Mouse (Mus musculus) granulocyte monocyte progenitor cell, adult 5-6 weeks (primary cell): ENCODE data around the gene Zfp110. TPM values are rescaled to one million over a fixed set of nuclear protein-coding genes. Genes with fewer than 3 reads are reported as not detected.

Experiments used
- ATAC-seq: replicated peaks from 2 replicates; pipeline ENCODE4 v1.8.0; 2016; ENCODE audit warnings: mild to moderate bottlenecking, moderate TSS enrichment, inconsistent platforms; ENCODE audit not compliant: poor library complexity, severe bottlenecking
- total RNA-seq, 2 experiments: library from RNA; stranded (forward) in 1 of 2; stranded (reverse) in 1 of 2; fragments of 200-712, 200-1000 nt in 1 of 2; fragments of >200 nt in 1 of 2; fragmentation: Nextera tagmentation in 1 of 2; gene quantifications; 2 replicates each; pipeline ENCODE4 v1.2.3; 2014 to 2017

Gene Zfp110
- total RNA-seq, 2 experiments from 2014 or later: 34.8 to 38.2 TPM

GRCm38 (mm10) chr7:12891334-12891733, 56.8 kb downstream of the Zfp110 start:
- ATAC-seq: 0 out of 2 replicates have a peak, but pooled peaks have one; percentile 20

GRCm38 (mm10) chr7:12897655-12898410, 63.3 kb downstream of the Zfp110 start, which contains the start of gene Zscan22:
Gene Zscan22 (plus strand): TSS chr7:12897815.
- peak; percentile 100 for ATAC-seq

Other genes starting within 250 kb of the Zfp110 start
- gene Vmn2r53, start 226.0 kb upstream of the Zfp110 start, total RNA-seq (2014; fragmentation: Nextera tagmentation): not detected in 2 replicates
- not detected in 2 replicates for gene Vmn2r53, start 226.0 kb upstream of the Zfp110 start, total RNA-seq (2017)
- gene Vmn2r54, start 194.4 kb upstream of the Zfp110 start, total RNA-seq (2014; fragmentation: Nextera tagmentation): not detected in 2 replicates
- gene Vmn2r54, start 194.4 kb upstream of the Zfp110 start, total RNA-seq (2017): not detected in 2 replicates
- gene Vmn2r55, start 149.8 kb upstream of the Zfp110 start, total RNA-seq (2014; fragmentation: Nextera tagmentation): not detected in 2 replicates
- not detected in 2 replicates for gene Vmn2r55, start 149.8 kb upstream of the Zfp110 start, total RNA-seq (2017)
- gene Vmn2r56, start 99.8 kb upstream of the Zfp110 start, total RNA-seq (2014; fragmentation: Nextera tagmentation): not detected in 2 replicates
- not detected in 2 replicates for gene Vmn2r56, start 99.8 kb upstream of the Zfp110 start, total RNA-seq (2017)
- 0.26 and 3.4 TPM in 2 replicates for gene Zscan18, start 31.1 kb upstream of the Zfp110 start, total RNA-seq (2014; fragmentation: Nextera tagmentation)
- gene Zscan18, start 31.1 kb upstream of the Zfp110 start, total RNA-seq (2017): 1.6 and 3.3 TPM in 2 replicates
- 9.1 and 16.6 TPM in 2 replicates for gene Zfp329, start 15.9 kb upstream of the Zfp110 start, total RNA-seq (2014; fragmentation: Nextera tagmentation)
- gene Zfp329, start 15.9 kb upstream of the Zfp110 start, total RNA-seq (2017): 6.7 and 8.3 TPM in 2 replicates
- 3.4 and 3.6 TPM in 2 replicates for gene Zfp128, start 46.4 kb downstream of the Zfp110 start, total RNA-seq (2014; fragmentation: Nextera tagmentation)
- 2.5 and 3.1 TPM in 2 replicates for gene Zfp128, start 46.4 kb downstream of the Zfp110 start, total RNA-seq (2017)
- gene Zscan22, start 63.1 kb downstream of the Zfp110 start, total RNA-seq (2014; fragmentation: Nextera tagmentation): 26.6 and 32.4 TPM in 2 replicates
- gene Zscan22, start 63.1 kb downstream of the Zfp110 start, total RNA-seq (2017): 4.8 and 8.1 TPM in 2 replicates
- gene Rps5, start 87.5 kb downstream of the Zfp110 start, total RNA-seq (2014; fragmentation: Nextera tagmentation): 2,621 and 2,837 TPM in 2 replicates
- gene Rps5, start 87.5 kb downstream of the Zfp110 start, total RNA-seq (2017): 1,142 and 1,421 TPM in 2 replicates
- gene Rnf225, start 92.7 kb downstream of the Zfp110 start, total RNA-seq (2014; fragmentation: Nextera tagmentation): 0.92 and 0.95 TPM in 2 replicates
- 0.26 and 0.88 TPM in 2 replicates for gene Rnf225, start 92.7 kb downstream of the Zfp110 start, total RNA-seq (2017)
- gene Zfp324, start 131.1 kb downstream of the Zfp110 start, total RNA-seq (2014; fragmentation: Nextera tagmentation): 5.9 and 8.6 TPM in 2 replicates
- 7.6 and 7.8 TPM in 2 replicates for gene Zfp324, start 131.1 kb downstream of the Zfp110 start, total RNA-seq (2017)
- 5.4 and 9.5 TPM in 2 replicates for gene Zfp446, start 143.1 kb downstream of the Zfp110 start, total RNA-seq (2014; fragmentation: Nextera tagmentation)
- gene Zfp446, start 143.1 kb downstream of the Zfp110 start, total RNA-seq (2017): 3.0 and 4.0 TPM in 2 replicates
- gene Slc27a5, start 163.4 kb downstream of the Zfp110 start, total RNA-seq (2014; fragmentation: Nextera tagmentation): not detected in 2 replicates
- not detected in 2 replicates for gene Slc27a5, start 163.4 kb downstream of the Zfp110 start, total RNA-seq (2017)
- gene Trim28, start 164.4 kb downstream of the Zfp110 start, total RNA-seq (2014; fragmentation: Nextera tagmentation): 599 and 728 TPM in 2 replicates
- 489 and 493 TPM in 2 replicates for gene Trim28, start 164.4 kb downstream of the Zfp110 start, total RNA-seq (2017)
- gene Zbtb45, start 175.3 kb downstream of the Zfp110 start, total RNA-seq (2014; fragmentation: Nextera tagmentation): 8.5 and 19.8 TPM in 2 replicates
- gene Zbtb45, start 175.3 kb downstream of the Zfp110 start, total RNA-seq (2017): 4.9 and 11.9 TPM in 2 replicates
- gene Chmp2a, start 200.0 kb downstream of the Zfp110 start, total RNA-seq (2014; fragmentation: Nextera tagmentation): 117 and 163 TPM in 2 replicates
- 162 and 196 TPM in 2 replicates for gene Chmp2a, start 200.0 kb downstream of the Zfp110 start, total RNA-seq (2017)
- gene Ube2m, start 203.5 kb downstream of the Zfp110 start, total RNA-seq (2014; fragmentation: Nextera tagmentation): 196 and 197 TPM in 2 replicates
- gene Ube2m, start 203.5 kb downstream of the Zfp110 start, total RNA-seq (2017): 126 and 132 TPM in 2 replicates
- 0.43 TPM in 1 of 2 replicates, not detected in the other for gene Mzf1, start 220.0 kb downstream of the Zfp110 start, total RNA-seq (2014; fragmentation: Nextera tagmentation)
- 0.30 and 0.57 TPM in 2 replicates for gene Mzf1, start 220.0 kb downstream of the Zfp110 start, total RNA-seq (2017)